Mouse (Mus musculus) olfactory bulb, adult 2 months (tissue): Measurements from ENCODE around the gene Pabpc4.

Experiments used
- CTCF ChIP-seq: fragments of 200-500 bp; IDR thresholded peaks from 2 replicates; pipeline ENCODE4 v1.5.1; 2012; ENCODE audit warnings: low read depth, mild to moderate bottlenecking, low read length, moderate library complexity; ENCODE audit not compliant: insufficient read depth
- POLR2A ChIP-seq: fragments of 200-500 bp; IDR thresholded peaks from 2 replicates; pipeline ENCODE4 v1.6.1; 2012; ENCODE audit warnings: mild to moderate bottlenecking, low read depth, low read length, moderate library complexity; ENCODE audit not compliant: insufficient read depth

GRCm38 (mm10) chr4:123314497-123314896 lies 52.3 kb downstream of the Pabpc4 start:
- TF ChIP-seq CTCF: no peak
- no peak for TF ChIP-seq POLR2A
